Mouse (Mus musculus) MEL (cell line): ENCODE data around the gene Stum.

ENCODE experiments used
- CTCF ChIP-seq, 3 experiments: IDR thresholded peaks in 2 of 3; conservative IDR thresholded peaks in 1 of 3; 2 replicates each; pipeline ENCODE4 v1.5.1; 2011 to 2012; ENCODE audit warnings: low read length in 3 of 3, low read depth in 2 of 3, mild to moderate bottlenecking in 2 of 3, improper control_type of control experiment in 1 of 3, inconsistent platforms in 1 of 3, mixed read lengths in 1 of 3, moderate library complexity in 1 of 3; ENCODE audit not compliant: control insufficient read depth in 1 of 3, insufficient read depth in 1 of 3, poor library complexity in 1 of 3, severe bottlenecking in 1 of 3
- E2F4 ChIP-seq: IDR thresholded peaks from 2 replicates; pipeline ENCODE4 v1.6.1; 2011; ENCODE audit warnings: low read depth, low read length, improper control_type of control experiment, borderline replicate concordance
- EP300 ChIP-seq, 2 experiments: IDR thresholded peaks; 2 replicates each; pipeline ENCODE4 v1.6.1; 2011; ENCODE audit warnings: improper control_type of control experiment in 2 of 2, low read length in 2 of 2, low read depth in 1 of 2, mild to moderate bottlenecking in 1 of 2
- MYB ChIP-seq: IDR thresholded peaks from 2 replicates; pipeline ENCODE4 v1.6.1; 2011; ENCODE audit warnings: mild to moderate bottlenecking, low read depth, low read length, improper control_type of control experiment
- SIN3A ChIP-seq: IDR thresholded peaks from 2 replicates; pipeline ENCODE4 v1.6.1; 2012; ENCODE audit warnings: low read length, improper control_type of control experiment, inconsistent platforms
- SMC3 ChIP-seq: IDR thresholded peaks from 2 replicates; pipeline ENCODE4 v1.6.1; 2011; ENCODE audit warnings: low read depth, low read length, improper control_type of control experiment
- ZNF384 ChIP-seq: IDR thresholded peaks from 2 replicates; pipeline ENCODE4 v1.6.1; 2012; ENCODE audit warnings: low read depth, mild to moderate bottlenecking, inconsistent platforms, low read length, improper control_type of control experiment

- TF ChIP-seq SIN3A = no peak
- no peak for TF ChIP-seq E2F4
- no peak for TF ChIP-seq SMC3
- TF ChIP-seq CTCF (IDR thresholded peaks at IDR 0.05 in 2 of 3, conservative IDR thresholded peaks at IDR 0.05 in 1 of 3; ENCODE audit: control insufficient read depth in 1 of 3, insufficient read depth in 1 of 3, low read depth in 2 of 3, low read length in 3 of 3, poor library complexity in 1 of 3, severe bottlenecking in 1 of 3) = no peak
- no peak for TF ChIP-seq EP300 (IDR thresholded peaks at IDR 0.05; ENCODE audit: low read depth in 1 of 2, low read length in 2 of 2)
- TF ChIP-seq ZNF384 = no peak
- TF ChIP-seq MYB = no peak
These were observed 20.9 kb downstream of the Stum start for GRCm38 (mm10) chr1:180462396-180462795.
